Mouse (Mus musculus): ENCODE results near the gene Rcan1. TPM values are rescaled to one million over a fixed set of nuclear protein-coding genes. Genes with fewer than 3 reads are reported as not detected.
A peak's percentile ranks its signal among the peaks of the same experiment; 100 is the strongest.

The Rcan1 gene
- polyA plus RNA-seq, 1 experiment = 25.9 TPM

DNA sequence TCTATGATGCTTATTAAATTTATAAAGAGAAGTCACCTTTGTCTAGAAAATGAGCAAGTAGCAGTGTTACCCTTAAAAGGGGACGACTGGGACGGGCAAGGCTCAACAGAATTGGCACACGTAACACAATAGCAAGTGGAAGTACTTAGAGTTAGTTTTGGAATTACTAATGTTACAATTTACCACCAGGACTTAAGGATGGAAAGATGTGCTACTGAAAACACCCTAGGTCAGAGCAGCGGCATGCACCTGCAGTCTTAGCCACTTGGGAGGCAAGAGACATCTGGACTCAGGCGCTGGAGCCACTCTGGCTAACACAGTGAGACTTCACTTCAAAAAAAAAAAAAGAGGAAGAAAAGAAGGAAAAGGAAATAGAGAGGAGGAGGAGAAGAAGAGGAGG lies 14.7 kb downstream of the Rcan1 start:
- TF ChIP-seq CTCF (IDR thresholded peaks at IDR 0.05; ENCODE audit: borderline replicate concordance, insufficient read depth, low read length) (no peak), POLR2A (IDR thresholded peaks at IDR 0.05; ENCODE audit: low read depth, low read length) (no peak)
- Histone ChIP-seq H3K27ac (ENCODE audit: insufficient read depth, low read length) (no peak overlapping the region), H3K4me1 (ENCODE audit: control insufficient read depth, insufficient read depth, low read length) (no peaks in the 10 kb centered on the region), H3K4me3 (ENCODE audit: insufficient read depth, low read length) (no peak overlapping the region)

- Histone ChIP-seq H3K4me1 (ENCODE audit: control insufficient read depth, insufficient read depth, low read length) (no peaks in the 10 kb centered on the region), H3K27ac (ENCODE audit: insufficient read depth, low read length) (no peak overlapping the region), H3K4me3 (ENCODE audit: insufficient read depth, low read length) (no peak overlapping the region)
- peak; percentile 34; the same call in 1 of the 2 replicates for TF ChIP-seq CTCF (IDR thresholded peaks at IDR 0.05; ENCODE audit: borderline replicate concordance, insufficient read depth, low read length)
- no peak for TF ChIP-seq POLR2A (IDR thresholded peaks at IDR 0.05; ENCODE audit: low read depth, low read length)
These were observed 15.2 kb downstream of the Rcan1 start for GRCm38 (mm10) chr16:92455488-92455887.

- no peak overlapping the region for H3K27ac ChIP-seq (ENCODE audit: insufficient read depth, low read length)
- no peak for TF ChIP-seq POLR2A (IDR thresholded peaks at IDR 0.05; ENCODE audit: low read depth, low read length)
- TF ChIP-seq CTCF (IDR thresholded peaks at IDR 0.05; ENCODE audit: borderline replicate concordance, insufficient read depth, low read length) = no peak
- H3K4me1 ChIP-seq (ENCODE audit: control insufficient read depth, insufficient read depth, low read length) = no peaks in the 10 kb centered on the region
- no peak overlapping the region for H3K4me3 ChIP-seq (ENCODE audit: insufficient read depth, low read length)
These were observed 16.2 kb downstream of the Rcan1 start for GRCm38 (mm10) chr16:92454495-92454894.

DNA sequence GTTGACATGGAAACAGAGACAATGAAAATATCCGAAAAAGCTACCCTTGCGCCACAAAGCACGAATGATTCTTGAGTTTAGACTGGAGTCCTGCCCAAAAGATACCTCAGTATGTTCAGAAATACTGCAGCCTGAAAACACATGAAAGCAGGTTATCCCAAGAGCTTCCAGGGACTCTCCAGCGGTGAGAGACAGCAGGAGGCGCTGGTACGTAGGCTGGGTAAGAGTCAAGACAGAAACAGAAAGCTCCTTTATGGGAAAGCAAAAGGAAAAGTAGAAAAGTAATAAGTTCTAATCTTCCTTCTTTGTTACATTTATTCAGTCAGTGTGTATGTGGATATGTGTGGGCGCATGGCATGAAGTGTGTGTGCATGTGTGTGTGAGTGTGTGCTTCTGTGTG lies 16.7 kb downstream of the Rcan1 start:
- no peak for TF ChIP-seq POLR2A (IDR thresholded peaks at IDR 0.05; ENCODE audit: low read depth, low read length)
- no peak for TF ChIP-seq CTCF (IDR thresholded peaks at IDR 0.05; ENCODE audit: borderline replicate concordance, insufficient read depth, low read length)
- Histone ChIP-seq H3K27ac (ENCODE audit: insufficient read depth, low read length) (no peak overlapping the region), H3K4me3 (ENCODE audit: insufficient read depth, low read length) (no peak overlapping the region), H3K4me1 (ENCODE audit: control insufficient read depth, insufficient read depth, low read length) (no peaks in the 10 kb centered on the region)

DNA sequence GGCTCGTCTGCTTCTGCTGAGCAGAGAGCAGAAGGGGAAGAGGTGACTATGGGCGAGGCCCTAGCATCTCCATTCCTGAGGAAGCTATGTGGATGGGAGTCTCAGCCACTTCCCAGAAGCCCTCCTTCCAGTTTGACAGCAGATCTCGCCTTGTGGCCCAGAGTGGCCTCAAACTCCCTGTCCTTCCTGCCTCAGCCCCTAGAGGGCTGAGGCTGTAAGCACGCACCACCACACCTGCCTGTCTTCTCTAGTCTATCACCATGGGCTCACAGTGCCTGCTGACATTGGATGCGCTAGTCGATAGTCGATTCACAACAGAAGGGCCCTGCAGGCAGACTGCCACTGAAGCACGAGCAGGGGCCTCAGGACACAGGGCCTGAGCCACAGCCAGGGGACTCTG lies 18.1 kb downstream of the Rcan1 start:
- Histone ChIP-seq H3K4me1 (ENCODE audit: control insufficient read depth, insufficient read depth, low read length) (no peaks in the 10 kb centered on the region), H3K27ac (ENCODE audit: insufficient read depth, low read length) (no peak overlapping the region), H3K4me3 (ENCODE audit: insufficient read depth, low read length) (no peak overlapping the region)
- no peak for TF ChIP-seq CTCF (IDR thresholded peaks at IDR 0.05; ENCODE audit: borderline replicate concordance, insufficient read depth, low read length)
- no peak for TF ChIP-seq POLR2A (IDR thresholded peaks at IDR 0.05; ENCODE audit: low read depth, low read length)

- no peaks in the 10 kb centered on the region for H3K4me1 ChIP-seq (ENCODE audit: control insufficient read depth, insufficient read depth, low read length)
- TF ChIP-seq CTCF (IDR thresholded peaks at IDR 0.05; ENCODE audit: borderline replicate concordance, insufficient read depth, low read length) (no peak), POLR2A (IDR thresholded peaks at IDR 0.05; ENCODE audit: low read depth, low read length) (no peak)
- no peak overlapping the region for H3K27ac ChIP-seq (ENCODE audit: insufficient read depth, low read length)
- H3K4me3 ChIP-seq (ENCODE audit: insufficient read depth, low read length) = no peak overlapping the region
These were observed 19.1 kb downstream of the Rcan1 start for GRCm38 (mm10) chr16:92451516-92452072.

GRCm38 (mm10) chr16:92450331-92450730 lies 20.3 kb downstream of the Rcan1 start:
- TF ChIP-seq CTCF (IDR thresholded peaks at IDR 0.05; ENCODE audit: borderline replicate concordance, insufficient read depth, low read length) = no peak
- TF ChIP-seq POLR2A (IDR thresholded peaks at IDR 0.05; ENCODE audit: low read depth, low read length) = no peak
- no peaks in the 10 kb centered on the region for H3K4me1 ChIP-seq (ENCODE audit: control insufficient read depth, insufficient read depth, low read length)
- no peak overlapping the region for H3K27ac ChIP-seq (ENCODE audit: insufficient read depth, low read length)
- no peak overlapping the region for H3K4me3 ChIP-seq (ENCODE audit: insufficient read depth, low read length)

DNA sequence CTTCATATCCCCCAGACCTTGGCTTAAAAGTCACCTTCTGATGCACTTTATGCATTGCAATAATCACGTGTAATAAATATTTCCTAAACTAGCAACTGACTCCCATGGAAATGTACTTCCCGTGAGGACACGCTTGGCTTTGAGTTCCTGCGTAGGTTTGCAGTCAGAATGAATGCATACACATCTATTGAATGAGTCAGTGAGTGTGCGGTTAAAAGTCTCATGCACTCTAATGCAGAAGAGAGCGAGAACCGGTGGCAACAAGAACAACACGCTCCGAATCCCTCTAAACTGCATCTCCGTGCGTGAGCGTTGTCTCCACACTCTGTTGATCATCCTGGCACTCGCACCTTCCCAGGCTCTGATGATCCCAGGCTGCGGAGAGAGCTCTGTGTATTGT lies 21.6 kb downstream of the Rcan1 start:
- Histone ChIP-seq H3K27ac (ENCODE audit: insufficient read depth, low read length) (no peak overlapping the region), H3K4me3 (ENCODE audit: insufficient read depth, low read length) (no peak overlapping the region), H3K4me1 (ENCODE audit: control insufficient read depth, insufficient read depth, low read length) (no peaks in the 10 kb centered on the region)
- TF ChIP-seq POLR2A (IDR thresholded peaks at IDR 0.05; ENCODE audit: low read depth, low read length) = no peak
- no peak for TF ChIP-seq CTCF (IDR thresholded peaks at IDR 0.05; ENCODE audit: borderline replicate concordance, insufficient read depth, low read length)

- Histone ChIP-seq H3K27ac (ENCODE audit: insufficient read depth, low read length) (no peak overlapping the region), H3K4me1 (ENCODE audit: control insufficient read depth, insufficient read depth, low read length) (0 out of 2 replicates have a peak, but pooled peaks cover 2% of the 10 kb centered on the region), H3K4me3 (ENCODE audit: insufficient read depth, low read length) (no peak overlapping the region)
- TF ChIP-seq CTCF (IDR thresholded peaks at IDR 0.05; ENCODE audit: borderline replicate concordance, insufficient read depth, low read length) = peak; percentile 48; the same call in 1 of the 2 replicates
- TF ChIP-seq POLR2A (IDR thresholded peaks at IDR 0.05; ENCODE audit: low read depth, low read length) = no peak
These were observed 25.3 kb downstream of the Rcan1 start for GRCm38 (mm10) chr16:92445377-92445776.

DNA sequence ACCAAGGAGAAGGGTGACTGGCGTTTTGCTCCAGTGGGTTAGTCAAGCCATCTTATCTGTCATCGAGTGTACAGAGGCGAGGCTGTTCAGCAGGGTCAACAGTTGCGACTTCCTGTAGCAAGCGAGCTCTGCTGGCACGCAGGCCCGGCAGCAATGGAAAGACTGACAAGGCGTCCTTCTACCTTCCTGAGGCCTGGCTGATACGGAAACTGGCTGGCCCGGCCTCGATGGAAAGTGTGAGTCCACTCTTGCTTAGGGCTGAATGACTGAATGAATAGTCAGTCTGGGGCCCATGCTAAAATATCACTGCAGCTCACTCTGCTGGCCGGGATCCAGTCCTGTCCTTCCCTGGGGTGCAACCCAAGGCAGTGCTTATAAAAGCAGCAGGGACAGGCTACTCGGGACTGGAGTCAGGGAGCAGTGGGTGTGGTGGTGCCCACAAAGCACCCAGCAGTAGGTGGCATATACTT lies 27.0 kb downstream of the Rcan1 start:
- no peak for TF ChIP-seq CTCF (IDR thresholded peaks at IDR 0.05; ENCODE audit: borderline replicate concordance, insufficient read depth, low read length)
- no peak for TF ChIP-seq POLR2A (IDR thresholded peaks at IDR 0.05; ENCODE audit: low read depth, low read length)
- Histone ChIP-seq H3K4me3 (ENCODE audit: insufficient read depth, low read length) (no peak overlapping the region), H3K27ac (ENCODE audit: insufficient read depth, low read length) (no peak overlapping the region; the same call in 1 of the 2 replicates), H3K4me1 (ENCODE audit: control insufficient read depth, insufficient read depth, low read length) (0 out of 2 replicates have a peak, but pooled peaks cover 5% of the 10 kb centered on the region)
